Mouse (Mus musculus) thymus, adult 2 months (tissue): Measurements from ENCODE around the gene Taok1. TPM values are rescaled to one million over a fixed set of nuclear protein-coding genes. Genes with fewer than 3 reads are reported as not detected.

ENCODE experiments used
- DNase-seq: peaks from one replicate; pipeline ENCODE4 v3.0.0; 2021
- H3K27ac ChIP-seq: fragments of 200-500 bp; 2 replicates; pipeline ENCODE4 v1.5.1; 2012; ENCODE audit warnings: low read length, control low read depth; ENCODE audit not compliant: control insufficient read depth, insufficient read depth
- H3K27me3 ChIP-seq: fragments of 200-500 bp; 2 replicates; pipeline ENCODE4 v1.6.1; 2012; ENCODE audit warnings: mild to moderate bottlenecking, low read length, moderate library complexity, mixed read lengths; ENCODE audit not compliant: control insufficient read depth, insufficient read depth
- H3K36me3 ChIP-seq: fragments of 200-500 bp; 2 replicates; pipeline ENCODE4 v1.6.1; 2012; ENCODE audit warnings: mild to moderate bottlenecking, low read length, moderate library complexity; ENCODE audit not compliant: control insufficient read depth, insufficient read depth
- H3K4me1 ChIP-seq: fragments of 200-500 bp; replicated peaks from 2 replicates; pipeline ENCODE4 v1.6.1; 2012; ENCODE audit warnings: low read length; ENCODE audit not compliant: control insufficient read depth, insufficient read depth
- H3K4me3 ChIP-seq: fragments of 200-500 bp; 2 replicates; pipeline ENCODE4 v1.5.1; 2012; ENCODE audit warnings: mild to moderate bottlenecking, low read length, control low read depth, moderate library complexity; ENCODE audit not compliant: control insufficient read depth, insufficient read depth
- CTCF ChIP-seq: fragments of 200-500 bp; IDR thresholded peaks from 2 replicates; pipeline ENCODE4 v1.5.1; 2012; ENCODE audit warnings: mild to moderate bottlenecking, control low read depth, low read length, moderate library complexity, borderline replicate concordance; ENCODE audit not compliant: control insufficient read depth, poor library complexity, insufficient read depth; ENCODE audit errors: extremely low read depth
- POLR2A ChIP-seq: fragments of 200-500 bp; IDR thresholded peaks from 2 replicates; pipeline ENCODE4 v1.6.1; 2012; ENCODE audit warnings: mild to moderate bottlenecking, low read length, control low read depth, moderate library complexity; ENCODE audit not compliant: control insufficient read depth, poor library complexity, insufficient read depth; ENCODE audit errors: extremely low read depth
- WGBS: fragments of 180-500 bp; shearing (Covaris S2); methylation state at CpG from one replicate; pipeline ENCODE4 v1.1.7; 2018; 5-methylcytosine and 5-hydroxymethylcytosine counted together
- polyA plus RNA-seq: library from polyadenylated mRNA; depleted of rRNA; stranded (reverse); fragments of >200 nt; gene quantifications from 2 replicates; pipeline ENCODE4 v1.2.3, GENCODE M21; 2012

The Taok1 gene
- polyA plus RNA-seq, 1 experiment: 7.5 TPM

GRCm38 (mm10) chr11:77492311-77492871, 115.2 kb downstream of the Taok1 start:
- peak overlapping the region; percentile 61 for H3K4me3 ChIP-seq
- under 1% methylated on average over 18 of the region's 18 CpGs for WGBS
- peak overlapping the region; percentile 2; the same call in 1 of the 2 replicates for H3K27ac ChIP-seq
- TF ChIP-seq CTCF (no peak), POLR2A (no peak)
- DNase-seq: peak; percentile 59
- no peaks in the 10 kb centered on the region; the same call in 1 of the 2 replicates for H3K27me3 ChIP-seq
- peaks cover 43% of the 10 kb centered on the region for H3K4me1 ChIP-seq
- no peaks in the 10 kb centered on the region for H3K36me3 ChIP-seq

DNA sequence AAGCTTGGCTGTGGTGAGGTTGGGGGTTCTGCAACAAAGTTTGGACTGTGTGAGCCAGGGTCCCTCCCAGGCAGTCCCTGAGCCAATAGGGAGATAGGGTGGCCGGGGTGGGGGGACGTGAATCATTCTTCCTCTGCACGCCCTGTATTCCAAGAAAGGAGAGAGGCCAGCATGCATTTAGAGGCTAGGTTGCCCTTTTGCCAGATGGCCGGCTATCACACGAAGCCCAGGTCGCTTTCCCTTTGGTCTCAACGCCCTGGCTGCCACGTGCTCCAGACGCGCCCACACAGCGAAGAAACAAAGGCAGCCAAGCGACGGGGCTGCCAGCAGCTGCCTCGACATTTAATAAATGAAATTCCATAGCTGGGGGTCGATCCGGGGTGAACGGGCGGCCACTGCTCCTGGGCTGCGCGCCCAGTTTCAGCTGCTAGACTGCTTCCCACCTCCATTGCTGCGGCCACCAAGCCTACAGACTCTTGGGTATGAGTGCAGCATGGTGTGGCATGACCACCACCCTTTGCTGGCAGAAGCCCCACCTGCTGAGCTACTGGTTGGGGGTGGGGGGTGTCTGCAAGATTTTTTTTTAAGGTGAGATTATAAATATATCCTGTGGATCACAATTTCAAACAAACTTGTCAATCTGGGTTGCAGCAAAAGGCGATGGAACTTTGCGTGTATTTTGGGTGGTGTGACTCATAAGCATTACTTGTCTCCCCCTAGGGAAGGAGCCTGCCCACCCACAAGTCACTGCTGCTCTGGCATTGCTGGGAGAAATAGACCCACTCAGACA, 115.9 kb downstream of the Taok1 start:
- Histone ChIP-seq H3K36me3 (no peaks in the 10 kb centered on the region), H3K4me3 (peak overlapping the region; percentile 18), H3K27me3 (no peaks in the 10 kb centered on the region; the same call in 1 of the 2 replicates), H3K4me1 (peaks cover 43% of the 10 kb centered on the region), H3K27ac (no peak overlapping the region)
- peak; percentile 33 for DNase-seq
- under 1% methylated on average over 23 of the region's 23 CpGs for WGBS
- no peak for TF ChIP-seq POLR2A
- TF ChIP-seq CTCF: no peak

GRCm38 (mm10) chr11:77491123-77491501, 116.5 kb downstream of the Taok1 start:
- DNase-seq: peak; percentile 95
- Histone ChIP-seq H3K27ac (no peak overlapping the region), H3K27me3 (no peaks in the 10 kb centered on the region; the same call in 1 of the 2 replicates), H3K4me3 (peak overlapping the region; percentile 18; the same call in 1 of the 2 replicates), H3K36me3 (no peaks in the 10 kb centered on the region), H3K4me1 (peaks cover 45% of the 10 kb centered on the region)
- under 1% methylated on average over 13 of the region's 13 CpGs for WGBS
- TF ChIP-seq CTCF (peak; percentile 97), POLR2A (no peak)

DNA sequence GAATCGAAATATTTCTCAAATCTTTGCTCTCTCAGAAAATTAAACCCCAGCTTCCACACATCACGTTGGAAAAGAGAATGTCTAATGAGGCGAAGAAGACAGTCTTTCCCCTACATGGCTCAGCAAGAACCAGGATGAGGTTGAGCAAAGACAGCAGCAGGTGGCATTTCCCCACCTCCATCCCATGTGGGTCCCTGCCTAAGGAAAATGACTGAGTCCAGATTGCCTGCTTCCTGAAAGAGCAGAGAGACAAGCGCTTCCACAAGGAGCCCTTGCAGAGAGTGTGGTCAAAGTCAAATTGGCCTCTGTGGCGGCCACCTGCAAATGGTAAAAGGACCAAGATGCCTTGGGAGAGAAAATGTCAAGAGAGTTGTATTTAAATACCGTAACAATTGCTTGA, 117.2 kb downstream of the Taok1 start:
- TF ChIP-seq CTCF: no peak
- TF ChIP-seq POLR2A: no peak
- Histone ChIP-seq H3K4me1 (peaks cover 47% of the 10 kb centered on the region), H3K36me3 (no peaks in the 10 kb centered on the region), H3K27ac (no peak overlapping the region), H3K27me3 (no peaks in the 10 kb centered on the region; the same call in 1 of the 2 replicates), H3K4me3 (no peak overlapping the region)
- no peak for DNase-seq
- 76% methylated on average over 6 of the region's 6 CpGs for WGBS

- Histone ChIP-seq H3K4me1 (peaks cover 52% of the 10 kb centered on the region), H3K4me3 (peak within 1 kb of the TSS; percentile 67), H3K27me3 (no peaks in the 10 kb centered on the region; the same call in 1 of the 2 replicates), H3K27ac (no peak within 1 kb of the TSS), H3K36me3 (no peaks in the 10 kb centered on the region)
- TF ChIP-seq POLR2A: no peak
- TF ChIP-seq CTCF: no peak
- DNase-seq: peak; percentile 60
- 8% methylated on average over 81 of the region's 87 CpGs for WGBS
Observed at GRCm38 (mm10) chr11:77489591-77490235, 117.9 kb downstream of the Taok1 start, which contains the start of gene Ankrd13b. Ankrd13b (minus strand) TSS chr11:77489678.

- peak; percentile 42 for DNase-seq
- 8% methylated on average over 54 of the region's 55 CpGs for WGBS
- no peaks in the 10 kb centered on the region; the same call in 1 of the 2 replicates for H3K27me3 ChIP-seq
- TF ChIP-seq POLR2A: no peak
- no peak for TF ChIP-seq CTCF
- no peak overlapping the region for H3K27ac ChIP-seq
- peak overlapping the region; percentile 67 for H3K4me3 ChIP-seq
- no peaks in the 10 kb centered on the region for H3K36me3 ChIP-seq
- peaks cover 51% of the 10 kb centered on the region for H3K4me1 ChIP-seq
Observed at GRCm38 (mm10) chr11:77488771-77489581, 118.6 kb downstream of the Taok1 start.
